Mouse (Mus musculus) megakaryocyte-erythroid progenitor cell, adult 5-6 weeks (primary cell): ENCODE data around the gene Tas2r105. TPM values are rescaled to one million over a fixed set of nuclear protein-coding genes. Genes with fewer than 3 reads are reported as not detected.

Source experiments
- ATAC-seq: replicated peaks from 2 replicates; pipeline ENCODE4 v1.8.0; 2016; ENCODE audit warnings: mild to moderate bottlenecking, inconsistent platforms; ENCODE audit not compliant: severe bottlenecking, poor library complexity, low FRiP score, low TSS enrichment
- total RNA-seq, 2 experiments: library from RNA; stranded (forward) in 1 of 2; stranded (reverse) in 1 of 2; fragments of 200-1000, 215-1000 nt in 1 of 2; fragments of >200 nt in 1 of 2; fragmentation: Nextera tagmentation in 1 of 2; gene quantifications; 2 replicates each; pipeline ENCODE4 v1.2.3; 2014 to 2017

Tas2r105 gene
- total RNA-seq (2014; fragmentation: Nextera tagmentation): not detected in 2 replicates
- not detected in 2 replicates for total RNA-seq (2017)

DNA sequence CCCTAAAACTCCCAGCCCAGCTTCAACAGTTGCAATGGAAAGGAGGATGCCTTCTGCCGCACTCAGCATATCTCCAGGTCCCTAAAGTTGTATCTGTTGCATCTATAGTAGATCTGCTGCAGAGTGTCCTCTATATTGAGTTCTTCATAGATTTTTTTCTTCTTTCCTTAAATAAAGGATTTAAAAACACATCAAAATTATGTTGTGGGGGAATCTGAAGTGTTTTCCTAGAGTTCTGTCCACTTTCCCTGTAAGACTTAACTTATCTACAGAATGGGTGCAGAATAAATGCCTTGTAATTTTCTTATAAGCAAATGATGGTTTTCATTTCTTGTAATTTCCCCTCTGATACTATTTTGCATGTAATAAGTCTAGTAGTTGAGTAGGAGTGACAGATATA, at the start of gene Tas2r105:
Gene Tas2r105 (minus strand): TSS at position 101 of the 400 bp plus-strand sequence.
- ATAC-seq: no peak

DNA sequence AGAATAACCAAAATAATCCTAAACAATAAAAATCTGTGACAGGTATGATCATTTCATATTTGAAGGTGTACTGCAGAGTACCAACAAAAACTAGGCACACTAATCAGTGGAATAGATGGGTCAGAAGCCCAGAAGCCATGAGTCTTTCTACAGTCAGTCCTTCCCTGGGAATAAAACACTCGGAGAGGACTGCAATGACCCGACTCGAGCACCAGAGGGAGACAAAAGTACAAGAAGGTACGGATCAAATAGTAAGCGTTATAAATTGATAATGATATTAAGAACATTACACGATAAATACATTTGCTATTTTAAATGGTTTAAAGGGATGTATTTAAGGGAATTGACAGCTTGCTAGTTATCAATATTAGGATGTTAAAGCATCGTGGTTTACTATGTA, 25.5 kb upstream of the Tas2r105 start:
- peak; percentile 59; the same call in 1 of the 2 replicates for ATAC-seq

- ATAC-seq: no peak
Measured at GRCm38 (mm10) chr6:131689963-131690362, 2.7 kb upstream of the Tas2r105 start, which contains the start of gene Tas2r114. Gene Tas2r114, minus strand, starts transcription at chr6:131690063.

GRCm38 (mm10) chr6:131685644-131686043, 1.7 kb downstream of the Tas2r105 start, which contains the start of gene Tas2r104:
Gene Tas2r104, minus strand, starts transcription at chr6:131685744.
- ATAC-seq: no peak

GRCm38 (mm10) chr6:131678786-131679185, 8.5 kb downstream of the Tas2r105 start, which contains the start of gene Tas2r106:
Gene Tas2r106, minus strand, starts transcription at chr6:131678886.
- ATAC-seq: no peak

DNA sequence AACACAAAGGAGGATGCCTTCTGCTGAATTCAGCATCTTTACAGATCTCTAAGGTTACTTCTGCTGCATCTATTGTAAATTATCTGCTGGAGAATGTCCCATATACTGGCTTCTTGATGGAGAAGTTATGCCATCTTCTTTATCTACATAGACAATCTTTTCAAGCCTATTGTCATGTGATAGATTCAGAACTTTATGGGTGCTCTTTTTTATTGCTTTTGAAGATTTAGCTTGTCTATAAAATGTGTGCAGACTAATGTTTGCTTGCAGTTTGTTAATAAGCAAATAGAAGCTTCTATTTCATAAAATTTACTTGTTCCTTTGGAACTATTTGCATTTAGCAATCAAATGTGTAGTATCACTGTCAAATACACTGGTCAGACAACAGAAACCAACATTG, 27.2 kb downstream of the Tas2r105 start, which contains the start of gene Tas2r107:
Gene Tas2r107 (minus strand): TSS at position 101 of the 400 bp plus-strand sequence.
- no peak for ATAC-seq

Other genes starting within 250 kb of the Tas2r105 start
- not detected in 2 replicates for gene 5430401F13Rik, start 201.1 kb downstream of the Tas2r105 start, total RNA-seq (2014; fragmentation: Nextera tagmentation)
- not detected in 2 replicates for gene 5430401F13Rik, start 201.1 kb downstream of the Tas2r105 start, total RNA-seq (2017)
- gene Gm6619, start 201.1 kb downstream of the Tas2r105 start, total RNA-seq (2014; fragmentation: Nextera tagmentation): not detected in 2 replicates
- gene Gm6619, start 201.1 kb downstream of the Tas2r105 start, total RNA-seq (2017): not detected in 2 replicates
- not detected in 2 replicates for gene Tas2r130, start 56.6 kb downstream of the Tas2r105 start, total RNA-seq (2014; fragmentation: Nextera tagmentation)
- not detected in 2 replicates for gene Tas2r130, start 56.6 kb downstream of the Tas2r105 start, total RNA-seq (2017)
- not detected in 2 replicates for gene Tas2r107, start 27.3 kb downstream of the Tas2r105 start, total RNA-seq (2014; fragmentation: Nextera tagmentation)
- not detected in 2 replicates for gene Tas2r107, start 27.3 kb downstream of the Tas2r105 start, total RNA-seq (2017)
- gene Tas2r106, start 8.6 kb downstream of the Tas2r105 start, total RNA-seq (2014; fragmentation: Nextera tagmentation): not detected in 2 replicates
- gene Tas2r106, start 8.6 kb downstream of the Tas2r105 start, total RNA-seq (2017): not detected in 2 replicates
- gene Tas2r104, start 1.8 kb downstream of the Tas2r105 start, total RNA-seq (2014; fragmentation: Nextera tagmentation): not detected in 2 replicates
- not detected in 2 replicates for gene Tas2r104, start 1.8 kb downstream of the Tas2r105 start, total RNA-seq (2017)
- not detected in 2 replicates for gene Tas2r114, start 2.6 kb upstream of the Tas2r105 start, total RNA-seq (2014; fragmentation: Nextera tagmentation)
- gene Tas2r114, start 2.6 kb upstream of the Tas2r105 start, total RNA-seq (2017): not detected in 2 replicates